Mouse (Mus musculus) cerebellum, adult 18-20 months (tissue): ENCODE measurements around the gene Slc26a11.

Experiments used
- DNase-seq, 2 experiments: peaks; one replicate each; pipeline ENCODE4 v3.0.0; 2021

The Slc26a11 gene

DNA sequence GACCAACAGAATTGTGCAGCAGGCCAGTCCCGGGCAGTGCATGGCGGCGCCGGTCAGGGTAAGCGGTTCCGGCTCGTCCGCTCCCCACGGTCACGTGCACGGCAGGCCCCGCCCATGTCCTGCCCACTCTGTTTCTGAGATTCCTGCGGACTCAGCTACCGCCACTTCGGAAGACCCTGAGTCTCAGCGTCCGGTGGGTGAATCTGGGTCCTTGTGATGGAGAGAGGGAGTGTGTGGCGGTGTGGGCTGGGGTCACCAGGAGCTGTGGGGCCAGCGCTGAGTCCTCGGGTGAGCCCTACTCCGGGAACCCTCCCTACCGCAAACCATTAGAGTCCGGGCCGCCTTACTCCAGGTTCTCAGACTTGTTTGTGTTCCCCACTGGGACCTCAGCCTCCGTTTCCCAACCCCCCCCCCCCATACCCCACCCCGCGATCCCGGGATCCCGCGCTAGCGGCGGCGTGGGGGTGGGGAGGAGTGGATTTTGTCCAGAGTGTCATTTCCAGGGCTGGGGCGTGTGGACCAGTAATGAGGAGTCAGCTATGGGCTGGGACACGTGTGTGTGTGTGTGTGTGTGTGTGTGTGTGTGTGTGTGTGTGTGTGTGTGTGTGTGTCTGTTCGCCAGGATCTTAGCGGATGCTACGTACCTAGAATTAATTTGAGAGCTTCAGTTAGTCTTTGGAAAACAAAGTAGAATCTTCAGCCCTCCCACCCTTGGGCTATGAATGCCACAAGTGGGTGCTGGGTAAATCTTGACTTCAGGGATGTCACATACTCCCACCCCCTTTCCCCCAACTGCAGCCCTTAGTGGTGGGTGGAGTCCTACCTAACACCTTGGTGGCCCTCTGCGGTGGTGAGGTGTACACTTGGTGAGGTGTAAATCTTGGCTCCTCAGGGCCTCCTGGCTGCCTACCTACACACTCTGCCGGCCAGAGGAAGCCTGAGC is at the start of gene Slc26a11, which contains the start of gene Sgsh:
Gene Slc26a11, plus strand, starts transcription at position 115 of the 943 bp plus-strand sequence.
Gene Sgsh, minus strand, starts transcription at position 94 of the 943 bp plus-strand sequence.
- peak; percentile 88 to 93 for DNase-seq

- no peak for DNase-seq
These were observed 48.3 kb upstream of the Slc26a11 start for GRCm38 (mm10) chr11:119306762-119307657.

GRCm38 (mm10) chr11:119307658-119307867 is 47.8 kb upstream of the Slc26a11 start, which contains the start of gene Card14:
Card14 (plus strand) TSS chr11:119307768.
- DNase-seq, result no peak

GRCm38 (mm10) chr11:119307916-119308315 is 47.4 kb upstream of the Slc26a11 start:
- no peak for DNase-seq

DNA sequence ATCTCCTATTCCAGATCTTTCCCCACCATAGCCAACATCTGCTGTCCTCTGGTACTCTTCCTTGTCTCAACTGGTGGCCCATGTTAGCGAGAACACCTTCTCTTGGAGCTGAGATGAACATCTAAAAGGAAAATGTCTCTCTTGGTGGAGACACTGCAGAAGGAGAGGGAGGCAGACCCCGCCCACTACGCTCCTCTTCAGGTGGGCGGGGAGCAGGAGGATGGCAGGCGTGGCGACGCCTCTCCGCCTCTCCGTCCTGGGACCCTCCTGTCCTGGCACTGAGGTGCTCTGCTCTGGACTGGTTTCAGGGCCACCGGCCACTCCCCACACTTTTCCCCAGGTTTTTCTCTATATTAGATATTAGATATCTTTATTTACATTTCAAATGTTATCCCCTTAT is 44.7 kb upstream of the Slc26a11 start:
- no peak for DNase-seq

GRCm38 (mm10) chr11:119314252-119314936 is 41.0 kb upstream of the Slc26a11 start:
- no peak for DNase-seq

GRCm38 (mm10) chr11:119316720-119317119 is 38.6 kb upstream of the Slc26a11 start:
- no peak for DNase-seq

DNA sequence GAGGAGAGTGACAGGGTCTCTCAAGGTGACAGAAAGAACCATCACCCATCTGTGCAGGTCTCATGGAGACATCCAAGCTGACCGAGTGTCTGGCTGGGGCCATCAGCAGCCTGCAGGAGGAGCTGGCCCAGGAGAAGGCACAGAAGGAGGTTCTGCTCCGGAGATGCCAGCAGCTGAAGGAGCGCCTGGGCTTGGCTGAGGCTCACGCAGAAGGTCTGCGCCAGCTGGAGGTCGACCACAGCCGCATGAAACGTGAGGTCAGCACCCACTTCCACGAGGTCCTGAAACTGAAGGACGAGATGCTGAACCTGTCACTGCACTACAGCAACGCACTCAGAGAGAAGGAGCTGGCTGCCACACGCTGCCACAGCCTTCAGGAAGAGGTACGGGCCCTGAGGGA is 32.8 kb upstream of the Slc26a11 start:
- DNase-seq, result peak; percentile 29 to 34

DNA sequence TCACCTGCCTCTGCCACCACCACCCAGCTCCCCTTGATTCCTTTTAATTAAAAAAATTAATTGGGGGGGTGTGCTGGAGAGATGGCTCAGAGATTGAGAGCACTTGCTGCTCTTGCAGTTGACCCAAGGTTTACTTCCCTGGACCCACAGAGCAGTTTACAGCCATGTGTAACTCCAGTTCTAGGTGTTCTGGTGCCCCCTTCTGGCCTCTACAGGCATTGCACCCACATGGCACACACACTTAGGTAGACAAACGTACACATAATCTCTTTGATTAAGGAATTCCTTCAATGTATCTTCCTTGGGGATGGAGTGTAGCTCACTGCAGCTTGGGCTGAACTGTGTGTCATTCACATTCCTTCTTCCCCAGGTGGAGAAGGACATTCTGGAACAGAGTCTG is 30.3 kb upstream of the Slc26a11 start:
- no peak for DNase-seq

DNA sequence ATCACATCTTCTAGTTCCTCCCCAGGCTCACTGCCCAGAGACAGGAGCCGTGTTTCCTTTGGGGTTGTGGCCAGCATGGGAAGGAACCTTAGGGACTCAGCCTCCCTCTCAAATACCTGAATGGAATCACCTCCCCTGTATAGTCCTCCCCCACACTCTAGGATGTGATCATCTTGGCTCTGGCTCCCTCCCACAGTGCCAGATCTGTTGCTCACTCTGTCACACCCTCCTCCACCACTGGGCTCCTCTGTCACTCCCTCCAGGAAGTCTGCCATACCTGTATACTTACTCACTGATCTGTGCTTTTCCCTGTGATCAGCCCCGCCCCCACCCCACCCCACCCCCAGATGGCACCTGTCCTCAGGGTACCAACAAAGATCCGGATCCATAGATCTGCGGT is 24.8 kb upstream of the Slc26a11 start:
- DNase-seq, result no peak

GRCm38 (mm10) chr11:119331970-119332369 is 23.4 kb upstream of the Slc26a11 start:
- DNase-seq, result no peak

DNA sequence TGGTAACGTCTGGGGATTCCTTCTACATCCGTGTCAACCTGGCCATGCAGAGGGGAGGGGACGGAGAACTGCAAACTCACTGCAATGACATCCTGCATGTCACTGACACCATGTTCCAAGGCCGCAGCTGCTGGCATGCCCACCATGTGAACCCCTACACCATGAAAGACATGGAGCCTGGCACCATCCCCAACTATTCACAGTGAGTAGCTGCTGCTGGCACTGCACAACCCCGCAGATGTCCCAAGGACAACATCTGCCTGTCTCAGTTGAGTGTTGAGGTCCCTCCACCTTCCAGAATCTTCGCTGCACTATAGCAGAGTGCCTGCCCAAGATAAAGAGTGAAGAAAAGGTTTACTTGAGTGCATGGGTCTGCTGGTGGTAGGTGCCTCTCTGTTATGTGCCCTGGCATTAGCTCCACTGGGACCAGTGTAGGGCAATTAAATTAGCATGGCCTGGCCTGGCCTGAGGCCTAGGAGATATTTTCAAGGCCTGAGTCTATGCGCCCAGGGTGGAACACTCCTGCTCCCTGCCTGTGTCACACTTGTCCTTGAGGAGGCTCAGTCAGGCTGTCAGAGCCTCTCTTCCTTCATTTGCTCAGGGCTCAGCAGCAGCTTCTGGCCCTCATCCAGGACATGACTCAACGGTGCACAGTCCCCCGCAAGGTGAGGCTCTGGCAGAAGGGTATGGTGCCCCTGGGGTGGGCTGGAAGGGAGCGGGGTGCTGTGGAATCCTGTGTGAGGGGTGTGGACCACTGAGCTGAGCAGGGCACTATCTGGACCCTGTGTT is 16.9 kb upstream of the Slc26a11 start:
- DNase-seq, result no peak

GRCm38 (mm10) chr11:119339179-119339578 is 16.2 kb upstream of the Slc26a11 start:
- no peak for DNase-seq

- peak; percentile 72 to 76 for DNase-seq
These were observed 15.7 kb upstream of the Slc26a11 start for GRCm38 (mm10) chr11:119339637-119340036.

GRCm38 (mm10) chr11:119344178-119344577 is 11.2 kb upstream of the Slc26a11 start:
- no peak for DNase-seq

DNA sequence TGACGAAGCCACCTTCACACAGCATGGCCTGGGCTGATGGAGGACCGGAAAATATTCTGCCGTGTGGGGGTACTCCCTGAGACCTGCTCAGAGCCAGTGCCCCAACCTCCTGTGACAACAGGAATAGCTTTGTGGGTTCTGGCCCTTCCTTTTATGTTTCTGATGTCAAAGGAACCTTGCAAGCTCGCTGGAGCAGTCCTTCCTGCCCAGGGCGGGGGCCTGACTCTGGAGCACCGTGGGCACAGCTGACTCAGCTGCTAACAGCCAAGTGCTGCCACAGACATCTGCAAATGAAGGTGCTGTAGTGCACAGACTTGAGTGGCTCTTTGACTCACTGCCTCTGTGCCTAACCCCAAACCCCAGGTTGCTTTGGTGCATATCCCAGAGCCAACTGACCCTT is 10.5 kb upstream of the Slc26a11 start:
- no peak for DNase-seq

DNA sequence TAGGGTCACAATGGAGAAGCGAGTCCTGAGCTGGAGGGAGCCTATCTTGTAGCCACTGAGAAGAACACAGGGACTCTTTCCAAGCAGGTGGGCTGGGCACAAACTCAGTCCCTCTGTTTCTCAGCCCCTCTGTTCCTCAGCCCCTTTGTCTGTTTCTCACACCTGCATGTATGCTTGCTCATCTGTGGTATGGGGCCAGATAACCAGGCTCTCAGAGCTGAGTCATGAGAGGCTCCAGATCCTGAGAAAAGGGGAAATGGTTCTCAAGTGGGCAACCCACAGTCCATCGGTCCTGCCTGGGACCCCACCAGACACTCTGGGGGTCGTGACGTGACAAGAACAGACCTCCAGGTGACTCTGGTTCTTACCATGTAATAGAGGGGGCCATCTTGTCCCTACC is 8.2 kb upstream of the Slc26a11 start:
- DNase-seq, result no peak

DNA sequence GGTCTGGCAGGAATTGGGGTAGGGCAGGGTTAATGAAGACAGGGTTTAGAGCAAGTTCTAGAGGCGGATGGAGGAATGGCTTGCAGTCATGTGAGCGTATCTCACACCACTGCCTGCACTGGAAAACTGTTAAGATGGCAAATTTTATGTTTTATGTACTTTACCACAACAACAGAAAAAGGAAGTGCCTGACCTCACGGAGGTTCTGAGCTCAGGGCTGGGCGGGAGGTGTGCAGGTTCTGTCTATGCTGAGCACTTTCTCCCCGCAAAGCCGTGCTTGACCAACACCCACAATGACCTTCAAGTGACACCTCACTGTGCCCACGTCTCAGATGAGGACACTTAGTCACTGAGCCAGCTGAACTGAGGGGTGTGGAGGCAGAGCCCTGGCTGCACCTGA is 3.2 kb upstream of the Slc26a11 start:
- no peak for DNase-seq

- DNase-seq, result peak; percentile 34 to 50
These were observed 1.4 kb upstream of the Slc26a11 start for GRCm38 (mm10) chr11:119353946-119354345.

- DNase-seq, result peak; percentile 20 to 39
These were observed 437 bp upstream of the Slc26a11 start for GRCm38 (mm10) chr11:119354798-119355442.

GRCm38 (mm10) chr11:119359089-119359488 is 3.7 kb downstream of the Slc26a11 start:
- no peak for DNase-seq
